Mouse (Mus musculus): Measurements from ENCODE around the gene Nek1.

DNA sequence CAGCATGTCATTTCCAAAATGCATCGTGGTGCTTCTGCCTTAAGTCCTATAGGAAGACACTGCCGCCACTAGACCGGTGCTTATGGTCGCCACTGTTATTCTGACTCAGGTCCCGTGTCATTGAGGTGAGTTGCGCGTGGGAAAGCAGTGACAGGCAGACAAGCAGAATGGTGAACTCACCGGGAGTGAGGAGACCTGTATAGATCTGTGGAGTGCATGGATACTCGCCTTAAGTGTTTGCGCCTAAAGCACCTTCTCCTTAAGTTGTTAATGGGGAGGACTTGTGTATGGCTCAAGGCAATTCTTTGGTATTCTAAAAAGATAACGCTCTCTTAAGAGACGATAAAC, 618 bp downstream of the Nek1 start:
- TF ChIP-seq CTCF (IDR thresholded peaks at IDR 0.05) = no peak
- TF ChIP-seq POLR2A (IDR thresholded peaks at IDR 0.05; ENCODE audit: insufficient read depth, low read depth, low read length) = no peak

Measured in heart, adult 2 months (tissue).